Mouse (Mus musculus): ENCODE results near the gene Ifit3. TPM values are rescaled to one million over a fixed set of nuclear protein-coding genes. Genes with fewer than 3 reads are reported as not detected.

The Ifit3 gene
- polyA plus RNA-seq, 1 experiment from 2014 or later = 0.98 TPM

- 87% methylated on average over 6 of the region's 6 CpGs for WGBS
- Histone ChIP-seq H3K4me1 (replicated peaks) (no peaks in the 10 kb centered on the region), H3K4me2 (no peak overlapping the region), H3K9me3 (replicated peaks) (no peaks in the 10 kb centered on the region), H3K4me3 (no peak overlapping the region), H3K36me3 (no peaks in the 10 kb centered on the region), H3K27me3 (no peaks in the 10 kb centered on the region), H3K27ac (no peak overlapping the region), H3K9ac (no peak overlapping the region)
- no peak for ATAC-seq (replicated peaks; ENCODE audit: insufficient number of reproducible peaks, insufficient read depth, low FRiP score, low read depth)
These were observed 40.5 kb downstream of the Ifit3 start for GRCm38 (mm10) chr19:34623781-34624180.

GRCm38 (mm10) chr19:34624663-34625062 lies 41.3 kb downstream of the Ifit3 start:
- Histone ChIP-seq H3K4me2 (no peak overlapping the region), H3K27ac (no peak overlapping the region), H3K4me1 (replicated peaks) (no peaks in the 10 kb centered on the region), H3K4me3 (no peak overlapping the region), H3K27me3 (no peaks in the 10 kb centered on the region), H3K9me3 (replicated peaks) (no peaks in the 10 kb centered on the region), H3K36me3 (no peaks in the 10 kb centered on the region), H3K9ac (no peak overlapping the region)
- ATAC-seq (replicated peaks; ENCODE audit: insufficient number of reproducible peaks, insufficient read depth, low FRiP score, low read depth) = no peak
- whole genome bisulfite sequencing = 71% methylated on average over 4 of the region's 4 CpGs

- Histone ChIP-seq H3K4me1 (replicated peaks) (no peaks in the 10 kb centered on the region), H3K27ac (no peak overlapping the region), H3K4me3 (no peak overlapping the region), H3K9me3 (replicated peaks) (no peaks in the 10 kb centered on the region), H3K9ac (no peak overlapping the region), H3K27me3 (no peaks in the 10 kb centered on the region), H3K36me3 (no peaks in the 10 kb centered on the region), H3K4me2 (no peak overlapping the region)
- 65% methylated on average over 2 of the region's 2 CpGs for WGBS
- no peak for ATAC-seq (replicated peaks; ENCODE audit: insufficient number of reproducible peaks, insufficient read depth, low FRiP score, low read depth)
These were observed 44.2 kb downstream of the Ifit3 start for GRCm38 (mm10) chr19:34627496-34627895.

GRCm38 (mm10) chr19:34631487-34631886 lies 48.2 kb downstream of the Ifit3 start:
- no peaks in the 10 kb centered on the region for H3K4me1 ChIP-seq (replicated peaks)
- ATAC-seq (replicated peaks; ENCODE audit: insufficient number of reproducible peaks, insufficient read depth, low FRiP score, low read depth) = no peak

GRCm38 (mm10) chr19:34633484-34633883 lies 50.2 kb downstream of the Ifit3 start:
- no peaks in the 10 kb centered on the region for H3K4me1 ChIP-seq (replicated peaks)
- WGBS = 51% methylated on average over 2 of the region's 2 CpGs

More at GRCm38 (mm10) chr19:34631487-34631886, 48.2 kb downstream of the Ifit3 start:
- H3K4me3 ChIP-seq = no peak overlapping the region
- H3K27me3 ChIP-seq = no peaks in the 10 kb centered on the region
- H3K9ac ChIP-seq = no peak overlapping the region
- H3K4me2 ChIP-seq = no peak overlapping the region
- no peaks in the 10 kb centered on the region for H3K9me3 ChIP-seq (replicated peaks)
- H3K27ac ChIP-seq = no peak overlapping the region
- no peaks in the 10 kb centered on the region for H3K36me3 ChIP-seq

GRCm38 (mm10) chr19:34636933-34637557 lies 53.7 kb downstream of the Ifit3 start:
- WGBS = 4% methylated on average over 3 of the region's 3 CpGs
- Histone ChIP-seq H3K4me1 (replicated peaks) (peaks cover 3% of the 10 kb centered on the region; the same call in 1 of the 2 replicates), H3K27ac (no peak overlapping the region), H3K9ac (no peak overlapping the region), H3K4me2 (no peak overlapping the region), H3K9me3 (replicated peaks) (no peaks in the 10 kb centered on the region), H3K36me3 (no peaks in the 10 kb centered on the region), H3K27me3 (no peaks in the 10 kb centered on the region), H3K4me3 (no peak overlapping the region)
- ATAC-seq (replicated peaks; ENCODE audit: insufficient number of reproducible peaks, insufficient read depth, low FRiP score, low read depth) = no peak

More at GRCm38 (mm10) chr19:34633484-34633883, 50.2 kb downstream of the Ifit3 start:
- Histone ChIP-seq H3K9me3 (replicated peaks) (no peaks in the 10 kb centered on the region), H3K27me3 (no peaks in the 10 kb centered on the region), H3K27ac (no peak overlapping the region), H3K36me3 (no peaks in the 10 kb centered on the region), H3K4me2 (no peak overlapping the region), H3K9ac (no peak overlapping the region), H3K4me3 (no peak overlapping the region)
- ATAC-seq (replicated peaks; ENCODE audit: insufficient number of reproducible peaks, insufficient read depth, low FRiP score, low read depth) = no peak

Other genes with a start within 250 kb of the Ifit3 start
- gene Ch25h, start 108.4 kb upstream of the Ifit3 start, polyA plus RNA-seq (2015; fragmentation: Nextera tagmentation; extraction: Ambion mirVana) = 3.0 and 3.4 TPM in 2 replicates
- gene Lipa, start 56.1 kb upstream of the Ifit3 start, polyA plus RNA-seq (2015; fragmentation: Nextera tagmentation; extraction: Ambion mirVana) = 29.7 and 34.2 TPM in 2 replicates
- gene Ifit2, start 32.8 kb upstream of the Ifit3 start, polyA plus RNA-seq (2015; fragmentation: Nextera tagmentation; extraction: Ambion mirVana) = 7.7 and 8.9 TPM in 2 replicates
- gene Ifit1bl1, start 18.4 kb downstream of the Ifit3 start, polyA plus RNA-seq (2015; fragmentation: Nextera tagmentation; extraction: Ambion mirVana) = 2.1 and 2.5 TPM in 2 replicates
- gene Ifit3b, start 24.4 kb downstream of the Ifit3 start, polyA plus RNA-seq (2015; fragmentation: Nextera tagmentation; extraction: Ambion mirVana) = 0.34 and 0.82 TPM in 2 replicates
- gene Ifit1bl2, start 57.2 kb downstream of the Ifit3 start, polyA plus RNA-seq (2015; fragmentation: Nextera tagmentation; extraction: Ambion mirVana) = 1.1 and 1.3 TPM in 2 replicates
- 0.76 and 1.7 TPM in 2 replicates for gene Ifit1, start 57.3 kb downstream of the Ifit3 start, polyA plus RNA-seq (2015; fragmentation: Nextera tagmentation; extraction: Ambion mirVana)
- gene Slc16a12, start 163.8 kb downstream of the Ifit3 start, polyA plus RNA-seq (2015; fragmentation: Nextera tagmentation; extraction: Ambion mirVana) = 11.2 and 11.8 TPM in 2 replicates